Mouse (Mus musculus) G1E (cell line): ENCODE results near the gene Ssbp4.

Experiments
- CTCF ChIP-seq: IDR thresholded peaks from 2 replicates; pipeline ENCODE4 v1.5.1; 2012; ENCODE audit warnings: low read depth, low read length, inconsistent platforms, mixed read lengths
- GATA1 ChIP-seq: IDR thresholded peaks from 2 replicates; pipeline ENCODE4 v1.6.1; 2012; ENCODE audit warnings: borderline replicate concordance, low read length, inconsistent platforms, mixed read lengths

DNA sequence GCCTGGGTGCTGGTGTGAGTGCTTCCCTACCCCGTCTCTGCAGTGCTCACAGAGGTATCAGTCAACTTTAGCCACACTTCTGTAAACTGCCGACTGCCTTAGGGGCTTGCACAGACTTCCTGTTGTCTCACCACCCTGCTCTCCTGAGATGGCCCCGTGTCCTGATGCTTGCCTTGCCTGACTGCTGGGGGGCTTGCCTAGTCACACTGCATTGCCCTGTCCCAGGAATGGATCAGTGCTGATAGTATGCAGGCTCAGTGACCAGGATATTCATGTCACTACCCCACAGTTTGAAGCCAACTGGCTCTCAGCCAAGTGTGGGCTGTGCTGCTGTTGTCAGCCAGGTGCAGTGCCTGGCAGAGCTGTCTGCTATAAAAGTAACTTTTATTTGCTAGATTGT is 43.1 kb downstream of the Ssbp4 start:
- no peak for TF ChIP-seq CTCF
- no peak for TF ChIP-seq GATA1
